Mouse (Mus musculus): ENCODE measurements at regions not wholly inside any gene's neighbourhood (a gene's known extent, or its start where the extent isn't known, plus 50 kb on each side); places are given as distances from the start of the nearest gene placed in this dataset.

DNA sequence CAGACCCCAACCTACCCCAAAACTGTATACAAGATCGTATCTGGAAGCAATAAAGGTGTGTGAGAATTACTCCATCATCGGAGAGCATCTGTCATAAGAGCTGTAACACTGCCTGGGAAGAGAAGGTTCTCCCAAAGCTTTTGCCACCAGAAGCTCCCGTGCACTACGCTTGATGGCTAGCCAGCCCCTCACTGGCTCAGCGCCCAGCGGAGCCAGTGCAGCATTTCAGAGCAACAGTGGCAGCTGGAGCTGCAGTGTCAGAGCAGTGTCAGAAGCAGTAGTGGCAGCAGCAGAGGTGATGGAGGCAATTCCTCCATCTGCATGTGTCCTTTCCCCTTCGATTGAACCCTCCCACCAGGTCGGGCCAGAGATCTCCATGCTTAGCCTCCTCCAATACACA lies 83.0 kb upstream of the Gli3 start:
- Histone ChIP-seq H3K9ac (no peak overlapping the region), H3K4me1 (ENCODE audit: insufficient read depth) (no peaks in the 10 kb centered on the region), H3K27me3 (ENCODE audit: insufficient read depth, low read length) (no peaks in the 10 kb centered on the region), H3K4me3 (ENCODE audit: low read depth, low read length) (no peak overlapping the region), H3K36me3 (ENCODE audit: insufficient read depth) (no peaks in the 10 kb centered on the region), H3K27ac (ENCODE audit: low read depth) (no peak overlapping the region), H3K4me2 (no peak overlapping the region), H3K9me3 (ENCODE audit: low read depth, low read length) (no peaks in the 10 kb centered on the region)
- 67% methylated on average over 8 of the region's 8 CpGs for WGBS
- ATAC-seq (ENCODE audit: insufficient read depth) (no peak), DNase-seq (peak; percentile 59)
- no peak for TF ChIP-seq CTCF (IDR thresholded peaks at IDR 0.05; ENCODE audit: low read depth)

DNA sequence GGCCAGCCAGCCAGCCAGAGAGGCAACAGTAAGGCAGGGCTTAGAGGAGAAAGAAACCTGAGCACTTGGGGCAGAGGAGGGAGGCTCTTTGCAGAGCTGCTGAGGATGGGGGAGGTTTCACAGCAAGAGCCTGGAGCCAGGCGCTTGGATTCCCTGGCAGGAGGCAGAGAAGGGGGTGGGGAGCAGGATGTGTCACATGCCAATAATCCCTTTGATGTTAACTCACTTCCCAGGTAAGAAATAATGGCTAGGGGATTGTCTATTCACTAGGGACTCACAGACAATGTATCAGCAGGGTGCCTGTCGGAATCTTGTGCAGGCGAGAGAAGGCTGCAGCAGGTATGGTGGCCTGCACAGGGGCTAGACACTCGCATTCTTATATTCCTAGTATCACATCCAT lies 67.8 kb upstream of the Gli3 start:
- no peak overlapping the region for H3K27ac ChIP-seq (ENCODE audit: low read depth)
- peak; percentile 74; the same call in 1 of the 2 replicates for ATAC-seq (ENCODE audit: insufficient read depth)
- no peaks in the 10 kb centered on the region for H3K9me3 ChIP-seq (ENCODE audit: low read depth, low read length)
- no peaks in the 10 kb centered on the region for H3K4me1 ChIP-seq (ENCODE audit: insufficient read depth)
- H3K4me2 ChIP-seq = no peak overlapping the region
- TF ChIP-seq CTCF (IDR thresholded peaks at IDR 0.05; ENCODE audit: low read depth) = no peak
- H3K27me3 ChIP-seq (ENCODE audit: insufficient read depth, low read length) = no peaks in the 10 kb centered on the region
- no peak overlapping the region for H3K4me3 ChIP-seq (ENCODE audit: low read depth, low read length)
- no peaks in the 10 kb centered on the region for H3K36me3 ChIP-seq (ENCODE audit: insufficient read depth)
- WGBS = 20% methylated on average over 4 of the region's 4 CpGs
- no peak overlapping the region for H3K9ac ChIP-seq
- DNase-seq = peak; percentile 30

DNA sequence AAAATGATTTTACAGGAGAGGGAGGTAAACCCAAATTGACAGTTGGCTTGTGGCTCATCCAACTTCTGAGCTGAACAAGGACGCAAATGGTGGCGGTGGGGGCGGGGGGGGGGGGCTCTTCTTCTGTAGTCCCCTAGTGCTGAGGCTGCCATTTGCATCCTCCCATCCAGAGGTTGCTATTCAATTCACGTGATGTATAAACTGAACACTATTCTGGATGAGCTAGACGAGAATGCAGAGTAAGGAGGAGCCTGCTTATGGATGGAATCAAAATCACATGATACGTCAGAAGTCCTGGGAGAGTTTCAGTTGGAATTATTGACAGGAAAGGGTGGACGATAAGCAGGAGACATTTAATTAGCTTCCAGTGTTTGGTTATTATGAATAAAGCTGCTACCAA lies 67.3 kb upstream of the Gli3 start:
- no peak overlapping the region for H3K27ac ChIP-seq (ENCODE audit: low read depth)
- no peak for ATAC-seq (ENCODE audit: insufficient read depth)
- 28% methylated on average over 7 of the region's 7 CpGs for WGBS
- no peak overlapping the region for H3K9ac ChIP-seq
- DNase-seq = no peak
- no peak overlapping the region for H3K4me3 ChIP-seq (ENCODE audit: low read depth, low read length)
- TF ChIP-seq CTCF (IDR thresholded peaks at IDR 0.05; ENCODE audit: low read depth) = no peak
- no peaks in the 10 kb centered on the region for H3K4me1 ChIP-seq (ENCODE audit: insufficient read depth)
- no peaks in the 10 kb centered on the region for H3K36me3 ChIP-seq (ENCODE audit: insufficient read depth)
- no peaks in the 10 kb centered on the region for H3K9me3 ChIP-seq (ENCODE audit: low read depth, low read length)
- no peak overlapping the region for H3K4me2 ChIP-seq
- H3K27me3 ChIP-seq (ENCODE audit: insufficient read depth, low read length) = no peaks in the 10 kb centered on the region

DNA sequence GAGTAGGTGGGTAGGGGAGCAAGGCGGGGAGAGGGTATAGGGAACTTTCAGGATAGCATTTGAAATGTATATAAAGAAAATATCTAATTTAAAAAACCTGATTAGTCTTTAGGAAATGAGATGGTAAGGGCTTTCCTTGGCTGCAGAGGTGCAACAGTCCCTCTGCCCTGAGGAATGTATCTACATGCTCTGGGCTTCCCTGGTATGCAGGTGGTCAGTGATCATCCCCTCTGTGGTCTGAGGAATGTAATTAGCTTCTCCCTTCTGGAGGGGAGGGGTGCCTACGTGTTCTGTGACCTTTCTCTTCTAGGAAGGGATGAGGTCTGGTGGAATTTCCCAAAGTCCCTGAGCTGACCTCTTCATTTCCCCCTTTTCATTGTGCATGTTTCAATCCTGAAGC lies 64.4 kb upstream of the Gli3 start:
- no peak for TF ChIP-seq CTCF (IDR thresholded peaks at IDR 0.05; ENCODE audit: low read depth)
- H3K4me3 ChIP-seq (ENCODE audit: low read depth, low read length) = no peak overlapping the region
- H3K9me3 ChIP-seq (ENCODE audit: low read depth, low read length) = no peaks in the 10 kb centered on the region
- H3K36me3 ChIP-seq (ENCODE audit: insufficient read depth) = no peaks in the 10 kb centered on the region
- ATAC-seq (ENCODE audit: insufficient read depth) = no peak
- no peak overlapping the region for H3K4me2 ChIP-seq
- WGBS = 47% methylated on average over 2 of the region's 2 CpGs
- H3K9ac ChIP-seq = no peak overlapping the region
- H3K4me1 ChIP-seq (ENCODE audit: insufficient read depth) = no peaks in the 10 kb centered on the region
- H3K27me3 ChIP-seq (ENCODE audit: insufficient read depth, low read length) = no peaks in the 10 kb centered on the region
- no peak for DNase-seq
- no peak overlapping the region for H3K27ac ChIP-seq (ENCODE audit: low read depth)

All from lung, embryonic 14.5 days (tissue).